Mouse (Mus musculus): ENCODE results near the gene Pop4. TPM values are rescaled to one million over a fixed set of nuclear protein-coding genes. Genes with fewer than 3 reads are reported as not detected.

The Pop4 gene
- total and polyA plus RNA-seq, 3 experiments = 33.5 to 50.0 TPM; not detected in 1

GRCm38 (mm10) chr7:38218631-38219367, 52.4 kb downstream of the Pop4 start:
- H3K9ac ChIP-seq (ENCODE audit: control insufficient read depth, low read depth, low read length, poor library complexity, severe bottlenecking) = no peak overlapping the region
- H3K9me3 ChIP-seq (replicated peaks; ENCODE audit: insufficient read depth, low read length) = no peaks in the 10 kb centered on the region
- no peak overlapping the region for H3K4me3 ChIP-seq (ENCODE audit: control insufficient read depth in 1 of 2, insufficient read depth in 1 of 2, low read depth in 2 of 2, low read length in 2 of 2)
- H3K4me1 ChIP-seq (ENCODE audit: control insufficient read depth in 1 of 2, insufficient read depth in 2 of 2, low read length in 2 of 2) = no peaks in the 10 kb centered on the region
- TF ChIP-seq ZMIZ1 (IDR thresholded peaks at IDR 0.05; ENCODE audit: low read depth, low read length) (no peak), E2F4 (IDR thresholded peaks at IDR 0.05; ENCODE audit: borderline replicate concordance, low read depth, low read length) (no peak), MYC (IDR thresholded peaks at IDR 0.05; ENCODE audit: low read depth, low read length) (no peak), RAD21 (IDR thresholded peaks at IDR 0.05; ENCODE audit: low read depth, low read length) (no peak), GATA1 (IDR thresholded peaks at IDR 0.05; ENCODE audit: low read depth, low read length) (no peak), BHLHE40 (IDR thresholded peaks at IDR 0.05; ENCODE audit: borderline replicate concordance, low read depth, low read length) (no peak), ZKSCAN1 (IDR thresholded peaks at IDR 0.05; ENCODE audit: low read depth, low read length) (no peak), CHD2 (IDR thresholded peaks at IDR 0.05; ENCODE audit: low read length) (no peak), NELFE (IDR thresholded peaks at IDR 0.05; ENCODE audit: low read depth, low read length) (no peak), NRF1 (IDR thresholded peaks at IDR 0.05; ENCODE audit: insufficient read depth, low read depth, low read length, poor library complexity, severe bottlenecking) (no peak), MYB (IDR thresholded peaks at IDR 0.05; ENCODE audit: low read depth, low read length) (no peak)
- no peak overlapping the region for H3K27ac ChIP-seq (ENCODE audit: control insufficient read depth, low read depth, low read length)
- H3K79me2 ChIP-seq (ENCODE audit: control insufficient read depth, insufficient read depth, low read length, poor library complexity) = no peaks in the 10 kb centered on the region
- H3K36me3 ChIP-seq (ENCODE audit: control insufficient read depth in 1 of 2, insufficient read depth in 2 of 2, low read length in 2 of 2) = no peaks in the 10 kb centered on the region
- no peak for DNase-seq (ENCODE audit: low read depth, low spot score)
- H3K27me3 ChIP-seq (ENCODE audit: control insufficient read depth in 1 of 2, insufficient read depth in 2 of 2, low read length in 2 of 2) = no peaks in the 10 kb centered on the region

GRCm38 (mm10) chr7:38217417-38218171, 53.6 kb downstream of the Pop4 start:
- H3K36me3 ChIP-seq (ENCODE audit: control insufficient read depth in 1 of 2, insufficient read depth in 2 of 2, low read length in 2 of 2) = no peaks in the 10 kb centered on the region
- H3K27ac ChIP-seq (ENCODE audit: control insufficient read depth, low read depth, low read length) = no peak overlapping the region
- no peaks in the 10 kb centered on the region for H3K4me1 ChIP-seq (ENCODE audit: control insufficient read depth in 1 of 2, insufficient read depth in 2 of 2, low read length in 2 of 2)
- no peaks in the 10 kb centered on the region for H3K79me2 ChIP-seq (ENCODE audit: control insufficient read depth, insufficient read depth, low read length, poor library complexity)
- no peaks in the 10 kb centered on the region for H3K27me3 ChIP-seq (ENCODE audit: control insufficient read depth in 1 of 2, insufficient read depth in 2 of 2, low read length in 2 of 2)
- H3K9ac ChIP-seq (ENCODE audit: control insufficient read depth, low read depth, low read length, poor library complexity, severe bottlenecking) = no peak overlapping the region
- H3K4me3 ChIP-seq (ENCODE audit: control insufficient read depth in 1 of 2, insufficient read depth in 1 of 2, low read depth in 2 of 2, low read length in 2 of 2) = no peak overlapping the region
- no peak for TF ChIP-seq RCOR1 (IDR thresholded peaks at IDR 0.05; ENCODE audit: low read depth, low read length)
- no peak for TF ChIP-seq ZNF384 (IDR thresholded peaks at IDR 0.05; ENCODE audit: low read depth, low read length)
- TF ChIP-seq RAD21 (IDR thresholded peaks at IDR 0.05; ENCODE audit: low read depth, low read length) = no peak
- TF ChIP-seq USF2 (IDR thresholded peaks at IDR 0.05; ENCODE audit: borderline replicate concordance in 1 of 2, insufficient read depth in 1 of 2, low read depth in 1 of 2, low read length in 2 of 2) = no peak
- no peak for TF ChIP-seq CHD1 (IDR thresholded peaks at IDR 0.05; ENCODE audit: low read depth, low read length)
- no peak for TF ChIP-seq JUND (IDR thresholded peaks at IDR 0.05; ENCODE audit: low read depth, low read length)
- no peak for TF ChIP-seq TCF12 (IDR thresholded peaks at IDR 0.05; ENCODE audit: low read depth, low read length)
- TF ChIP-seq GABPA (IDR thresholded peaks at IDR 0.05; ENCODE audit: low read depth, low read length) = no peak
- DNase-seq (ENCODE audit: low read depth, low spot score) = no peak
- no peaks in the 10 kb centered on the region for H3K9me3 ChIP-seq (replicated peaks; ENCODE audit: insufficient read depth, low read length)
